Mouse (Mus musculus): ENCODE measurements around the gene Zbtb32. TPM values are rescaled to one million over a fixed set of nuclear protein-coding genes. Genes with fewer than 3 reads are reported as not detected.
A peak's percentile ranks its signal among the peaks of the same experiment; 100 is the strongest.

The Zbtb32 gene
- polyA plus RNA-seq, 1 experiment, result 180 TPM

DNA sequence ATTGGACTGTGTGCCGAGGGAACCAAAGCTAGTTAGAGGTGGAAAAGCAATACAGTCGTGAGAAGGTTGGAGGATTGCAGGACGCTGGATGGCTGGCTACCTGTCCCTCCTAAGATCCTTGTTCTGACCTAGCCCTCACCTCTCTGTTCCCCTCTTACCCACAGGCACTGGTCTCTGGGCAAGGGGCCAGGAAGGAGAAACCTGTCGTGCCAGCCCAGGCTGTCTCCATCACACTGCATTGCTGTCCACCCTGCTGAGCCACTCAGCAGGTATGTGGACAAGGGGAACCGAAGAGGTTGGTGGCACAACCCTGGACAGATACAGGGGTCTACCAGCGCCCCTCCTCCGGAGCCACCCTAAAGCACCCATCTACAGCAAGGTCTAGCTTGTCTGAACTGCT, 1.9 kb upstream of the Zbtb32 start:
- no peaks in the 10 kb centered on the region for H3K27me3 ChIP-seq (ENCODE audit: control insufficient read depth, insufficient read depth, low read length)
- TF ChIP-seq CTCF (IDR thresholded peaks at IDR 0.05; ENCODE audit: control insufficient read depth, insufficient read depth, insufficient replicate concordance, low read depth, low read length) (no peak), POLR2A (IDR thresholded peaks at IDR 0.05; ENCODE audit: control insufficient read depth, low read depth, low read length) (no peak)
- peak overlapping the region; percentile 61 for H3K4me3 ChIP-seq (ENCODE audit: control insufficient read depth, low read depth, low read length)
- no peak overlapping the region for H3K27ac ChIP-seq (ENCODE audit: control insufficient read depth, insufficient read depth, low read depth, low read length)
- H3K36me3 ChIP-seq (ENCODE audit: control insufficient read depth, insufficient read depth, low read length), result peaks cover 2% of the 10 kb centered on the region
- H3K4me1 ChIP-seq (ENCODE audit: control insufficient read depth, insufficient read depth, low read length), result peaks cover 14% of the 10 kb centered on the region

DNA sequence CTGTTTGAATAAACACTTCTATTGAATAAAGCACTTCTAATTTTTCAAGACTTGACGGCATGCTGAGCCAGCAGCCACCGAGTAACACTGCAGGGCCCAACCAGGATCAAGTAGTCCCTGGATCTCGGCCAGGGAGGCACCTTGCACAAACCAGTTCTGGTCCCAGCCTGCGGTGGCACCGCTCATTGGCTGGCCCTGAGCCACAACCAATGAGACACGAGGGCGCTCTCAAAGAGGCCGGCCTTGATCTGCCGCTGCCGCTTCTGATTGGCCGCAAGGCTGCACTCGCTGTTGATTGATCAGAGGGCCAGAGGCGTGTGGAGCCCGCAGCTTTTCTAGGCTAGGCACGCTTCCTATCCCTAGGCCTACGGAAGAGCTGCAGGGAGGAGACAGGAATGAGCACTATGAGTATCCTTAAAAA, 1.2 kb upstream of the Zbtb32 start:
- H3K36me3 ChIP-seq (ENCODE audit: control insufficient read depth, insufficient read depth, low read length), result peaks cover 2% of the 10 kb centered on the region
- no peaks in the 10 kb centered on the region for H3K27me3 ChIP-seq (ENCODE audit: control insufficient read depth, insufficient read depth, low read length)
- H3K4me3 ChIP-seq (ENCODE audit: control insufficient read depth, low read depth, low read length), result peak overlapping the region; percentile 61
- H3K4me1 ChIP-seq (ENCODE audit: control insufficient read depth, insufficient read depth, low read length), result peaks cover 15% of the 10 kb centered on the region
- TF ChIP-seq CTCF (IDR thresholded peaks at IDR 0.05; ENCODE audit: control insufficient read depth, insufficient read depth, insufficient replicate concordance, low read depth, low read length) (no peak), POLR2A (IDR thresholded peaks at IDR 0.05; ENCODE audit: control insufficient read depth, low read depth, low read length) (0 out of 2 replicates have a peak, but pooled peaks have one; percentile 10)
- H3K27ac ChIP-seq (ENCODE audit: control insufficient read depth, insufficient read depth, low read depth, low read length), result peak overlapping the region; percentile 4

DNA sequence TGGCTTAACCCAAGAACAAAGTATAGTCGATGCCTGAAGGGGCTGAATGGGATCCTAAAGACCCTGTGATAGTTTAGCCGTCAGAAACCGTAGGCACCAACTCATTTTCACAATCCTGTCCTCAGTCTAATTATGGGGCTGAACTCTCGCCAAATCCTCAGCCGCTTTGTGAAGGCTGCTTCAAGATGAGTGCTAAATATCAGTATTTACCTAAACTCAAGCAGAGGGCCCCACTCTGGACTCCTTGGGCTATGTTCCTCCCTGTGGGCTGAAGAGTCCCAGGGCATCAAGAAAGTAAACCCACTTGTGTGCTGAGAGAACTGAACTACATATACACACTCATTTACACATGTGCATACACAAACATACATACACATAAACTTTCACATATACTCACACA, 1.9 kb downstream of the Zbtb32 start:
- TF ChIP-seq CTCF (IDR thresholded peaks at IDR 0.05; ENCODE audit: control insufficient read depth, insufficient read depth, insufficient replicate concordance, low read depth, low read length), result no peak
- TF ChIP-seq POLR2A (IDR thresholded peaks at IDR 0.05; ENCODE audit: control insufficient read depth, low read depth, low read length), result no peak
- Histone ChIP-seq H3K27me3 (ENCODE audit: control insufficient read depth, insufficient read depth, low read length) (no peaks in the 10 kb centered on the region), H3K4me3 (ENCODE audit: control insufficient read depth, low read depth, low read length) (peak overlapping the region; percentile 97), H3K36me3 (ENCODE audit: control insufficient read depth, insufficient read depth, low read length) (peaks cover 2% of the 10 kb centered on the region), H3K27ac (ENCODE audit: control insufficient read depth, insufficient read depth, low read depth, low read length) (no peak overlapping the region), H3K4me1 (ENCODE audit: control insufficient read depth, insufficient read depth, low read length) (peaks cover 25% of the 10 kb centered on the region)

DNA sequence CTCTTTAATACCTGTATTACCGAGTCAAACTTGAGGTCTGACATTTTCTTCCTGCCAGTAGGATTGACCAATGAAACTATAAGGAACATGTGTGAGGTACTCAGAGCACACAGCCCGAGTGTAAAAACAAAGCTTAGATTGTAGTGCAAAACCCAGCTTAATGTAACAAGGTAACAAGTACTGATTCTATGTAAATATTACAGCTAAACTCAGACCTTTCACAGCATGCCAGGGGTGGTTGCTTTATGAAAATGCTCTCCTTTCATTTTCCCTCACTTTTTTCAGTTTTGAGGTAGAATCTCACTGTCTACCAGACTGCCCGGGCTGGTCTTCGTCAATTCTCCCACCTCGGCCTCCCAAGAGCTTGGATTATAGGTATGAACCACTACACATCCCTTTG, 2.6 kb downstream of the Zbtb32 start:
- TF ChIP-seq CTCF (IDR thresholded peaks at IDR 0.05; ENCODE audit: control insufficient read depth, insufficient read depth, insufficient replicate concordance, low read depth, low read length), result no peak
- no peak for TF ChIP-seq POLR2A (IDR thresholded peaks at IDR 0.05; ENCODE audit: control insufficient read depth, low read depth, low read length)
- Histone ChIP-seq H3K27ac (ENCODE audit: control insufficient read depth, insufficient read depth, low read depth, low read length) (no peak overlapping the region), H3K27me3 (ENCODE audit: control insufficient read depth, insufficient read depth, low read length) (no peaks in the 10 kb centered on the region)

DNA sequence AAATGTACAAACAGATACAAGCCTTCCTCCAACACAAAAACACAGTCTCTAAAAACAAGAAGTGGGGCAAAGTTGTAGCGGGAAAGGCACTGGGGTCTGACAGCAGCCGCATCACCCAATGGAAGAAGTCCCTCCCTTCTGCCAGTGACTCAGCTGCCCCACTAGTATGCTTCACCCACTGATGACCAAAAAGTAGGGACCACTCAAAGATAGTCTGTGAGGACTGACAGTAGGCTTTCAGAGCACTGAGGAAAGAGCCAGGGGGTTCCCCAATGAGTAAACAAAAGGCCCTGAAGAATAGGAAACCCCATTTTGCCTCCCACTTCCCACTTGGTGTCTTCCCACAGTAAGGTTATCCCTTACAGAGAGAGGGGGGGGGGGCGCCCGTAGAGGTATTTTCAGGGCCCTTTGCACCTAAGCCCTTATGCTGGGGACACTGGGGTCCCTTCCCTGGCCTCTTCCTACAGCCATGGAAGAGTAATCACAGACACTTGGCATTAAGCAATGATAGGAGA, 4.1 kb downstream of the Zbtb32 start:
- Histone ChIP-seq H3K36me3 (ENCODE audit: control insufficient read depth, insufficient read depth, low read length) (peaks cover 2% of the 10 kb centered on the region), H3K4me3 (ENCODE audit: control insufficient read depth, low read depth, low read length) (peak overlapping the region; percentile 62)
- TF ChIP-seq POLR2A (IDR thresholded peaks at IDR 0.05; ENCODE audit: control insufficient read depth, low read depth, low read length) (no peak), CTCF (IDR thresholded peaks at IDR 0.05; ENCODE audit: control insufficient read depth, insufficient read depth, insufficient replicate concordance, low read depth, low read length) (no peak)

More for the DNA sequence above, 2.6 kb downstream of the Zbtb32 start:
- Histone ChIP-seq H3K36me3 (ENCODE audit: control insufficient read depth, insufficient read depth, low read length) (peaks cover 2% of the 10 kb centered on the region), H3K4me3 (ENCODE audit: control insufficient read depth, low read depth, low read length) (peak overlapping the region; percentile 52), H3K4me1 (ENCODE audit: control insufficient read depth, insufficient read depth, low read length) (peaks cover 28% of the 10 kb centered on the region)

DNA sequence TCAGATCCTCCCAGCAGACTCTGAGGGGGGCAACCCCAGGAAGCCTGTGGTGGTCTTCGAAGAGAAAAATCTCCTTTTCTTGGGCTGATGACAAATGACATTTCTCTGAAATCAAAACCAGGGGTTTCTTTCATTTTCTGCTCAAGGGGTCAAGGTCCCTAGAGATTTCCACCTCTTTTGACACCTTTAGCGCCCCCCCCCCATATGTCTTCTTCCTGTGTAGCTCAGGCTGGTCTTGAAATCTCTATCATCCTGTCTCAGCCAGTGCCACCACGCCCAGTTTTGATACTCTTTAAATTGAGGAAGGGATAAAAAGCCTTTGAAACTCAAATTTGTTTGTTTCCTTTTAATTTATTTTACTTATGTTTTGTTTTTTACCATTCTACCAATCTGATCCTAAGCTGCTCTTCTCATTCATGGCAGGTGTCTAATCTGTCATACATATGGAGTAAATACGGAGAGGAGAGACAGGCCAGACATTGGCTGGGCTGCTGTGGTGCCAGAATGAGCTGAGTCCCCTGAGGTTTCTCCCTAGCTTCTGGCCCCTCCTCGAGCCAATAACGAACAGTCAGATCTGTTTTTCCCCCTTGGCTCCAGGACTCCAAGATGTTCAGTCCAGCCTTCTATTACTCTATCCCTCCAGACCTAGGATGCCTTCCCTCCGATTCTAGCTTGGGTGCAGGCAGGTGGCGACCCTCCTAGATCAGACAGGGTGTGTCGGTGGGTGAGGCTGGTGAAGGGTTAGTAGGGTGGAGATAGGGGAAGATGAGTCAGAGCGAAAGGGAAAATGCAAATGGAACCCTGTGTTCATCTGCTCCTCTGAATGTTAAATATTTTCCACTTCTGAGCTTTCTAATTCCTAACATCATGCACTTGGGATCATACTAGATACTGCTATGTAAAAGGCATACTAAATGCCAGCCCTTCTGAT, 4.9 kb downstream of the Zbtb32 start:
- H3K27ac ChIP-seq (ENCODE audit: control insufficient read depth, insufficient read depth, low read depth, low read length), result no peak overlapping the region
- H3K4me1 ChIP-seq (ENCODE audit: control insufficient read depth, insufficient read depth, low read length), result peaks cover 25% of the 10 kb centered on the region
- no peaks in the 10 kb centered on the region for H3K27me3 ChIP-seq (ENCODE audit: control insufficient read depth, insufficient read depth, low read length)
- no peak for TF ChIP-seq POLR2A (IDR thresholded peaks at IDR 0.05; ENCODE audit: control insufficient read depth, low read depth, low read length)
- TF ChIP-seq CTCF (IDR thresholded peaks at IDR 0.05; ENCODE audit: control insufficient read depth, insufficient read depth, insufficient replicate concordance, low read depth, low read length), result no peak
- peak overlapping the region; percentile 77 for H3K4me3 ChIP-seq (ENCODE audit: control insufficient read depth, low read depth, low read length)
- H3K36me3 ChIP-seq (ENCODE audit: control insufficient read depth, insufficient read depth, low read length), result peaks cover 2% of the 10 kb centered on the region

More for the DNA sequence above, 4.1 kb downstream of the Zbtb32 start:
- Histone ChIP-seq H3K27ac (ENCODE audit: control insufficient read depth, insufficient read depth, low read depth, low read length) (no peak overlapping the region), H3K4me1 (ENCODE audit: control insufficient read depth, insufficient read depth, low read length) (peaks cover 27% of the 10 kb centered on the region), H3K27me3 (ENCODE audit: control insufficient read depth, insufficient read depth, low read length) (no peaks in the 10 kb centered on the region)

DNA sequence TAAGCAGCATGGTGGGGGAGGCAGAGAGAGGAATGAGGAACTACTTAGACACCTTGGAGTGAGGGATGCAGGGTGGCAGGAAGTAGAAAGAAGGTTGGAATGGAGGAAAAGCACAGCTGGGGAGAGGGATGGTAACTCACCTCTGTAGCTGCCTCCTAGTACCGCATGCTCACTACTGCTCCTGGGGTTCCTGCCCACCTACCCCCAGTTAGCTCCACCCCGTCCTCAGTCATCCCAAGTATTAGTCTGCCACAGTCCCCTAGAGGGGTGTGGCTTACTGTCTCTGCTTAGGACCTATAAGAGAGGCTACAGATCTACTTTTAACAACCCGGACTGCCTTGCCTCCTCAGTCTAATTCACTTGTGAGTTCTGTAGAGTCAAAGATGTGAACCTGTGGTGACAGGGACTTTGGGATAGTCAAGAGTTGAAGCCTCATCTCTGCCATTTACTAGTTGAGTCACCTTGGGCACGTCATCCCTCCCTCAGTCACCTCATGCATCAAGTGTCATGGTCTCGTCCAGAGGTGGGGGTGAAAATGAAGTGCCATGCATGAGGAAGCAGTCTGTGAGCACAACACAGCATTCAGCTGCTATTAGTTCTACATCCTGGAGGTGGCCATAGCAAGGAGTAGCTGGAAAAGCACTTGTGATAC, 5.8 kb downstream of the Zbtb32 start:
- Histone ChIP-seq H3K36me3 (ENCODE audit: control insufficient read depth, insufficient read depth, low read length) (no peaks in the 10 kb centered on the region; the same call in none of the 2 replicates), H3K27me3 (ENCODE audit: control insufficient read depth, insufficient read depth, low read length) (no peaks in the 10 kb centered on the region), H3K27ac (ENCODE audit: control insufficient read depth, insufficient read depth, low read depth, low read length) (peak overlapping the region; percentile 19; the same call in 1 of the 2 replicates), H3K4me1 (ENCODE audit: control insufficient read depth, insufficient read depth, low read length) (peaks cover 27% of the 10 kb centered on the region), H3K4me3 (ENCODE audit: control insufficient read depth, low read depth, low read length) (peak overlapping the region; percentile 77)
- no peak for TF ChIP-seq CTCF (IDR thresholded peaks at IDR 0.05; ENCODE audit: control insufficient read depth, insufficient read depth, insufficient replicate concordance, low read depth, low read length)
- TF ChIP-seq POLR2A (IDR thresholded peaks at IDR 0.05; ENCODE audit: control insufficient read depth, low read depth, low read length), result no peak
